Mouse (Mus musculus): ENCODE data around the gene Vmn1r14.
"Not testable (repeated sequence)": the region's sequence is repeated elsewhere in the genome, so short reads cannot be mapped to it uniquely, and the experiment has no call there.

Gene Vmn1r14

DNA sequence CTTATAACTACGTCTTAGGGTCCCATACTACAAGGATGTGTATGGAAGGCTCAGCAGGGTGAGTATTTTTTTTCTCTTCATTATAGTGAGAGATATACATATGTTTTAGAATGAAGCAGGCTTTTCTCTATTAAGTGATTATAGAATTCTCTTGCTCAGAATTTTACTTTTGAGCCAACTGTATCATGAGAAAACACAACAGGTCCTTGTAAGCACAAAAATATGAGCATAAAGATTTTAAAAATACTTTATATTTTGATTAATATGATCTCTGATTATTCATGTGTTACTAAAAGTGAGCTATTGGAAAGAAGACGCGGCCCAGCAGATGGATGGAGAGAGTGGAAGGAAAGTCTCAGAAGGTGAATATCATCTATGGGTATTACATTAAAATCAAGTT lies at the start of gene Vmn1r14:
Gene Vmn1r14 (plus strand): TSS at position 301 of the 400 bp plus-strand sequence.
- no peak for DNase-seq (ENCODE audit: low spot score)

DNA sequence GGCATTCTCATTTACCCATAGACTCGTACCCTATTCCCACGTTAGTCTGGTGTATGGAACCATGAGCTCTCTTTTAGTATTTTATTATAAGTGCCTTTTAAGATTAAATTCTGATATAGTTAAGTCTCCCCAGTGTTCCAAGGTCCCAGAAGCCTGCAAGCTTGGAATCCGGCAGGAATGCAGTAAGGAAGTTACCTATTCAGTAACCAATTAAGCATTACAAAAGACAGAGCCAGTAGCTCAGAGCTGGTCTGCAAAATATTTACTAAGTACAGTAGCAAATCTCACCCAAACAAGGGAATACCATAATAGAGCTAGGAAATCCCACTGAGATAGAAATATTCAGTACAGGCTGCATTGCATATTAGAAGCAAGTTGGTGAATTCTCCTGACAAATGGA lies 41.5 kb upstream of the Vmn1r14 start:
- DNase-seq (ENCODE audit: low spot score), result not testable (repeated sequence)

DNA sequence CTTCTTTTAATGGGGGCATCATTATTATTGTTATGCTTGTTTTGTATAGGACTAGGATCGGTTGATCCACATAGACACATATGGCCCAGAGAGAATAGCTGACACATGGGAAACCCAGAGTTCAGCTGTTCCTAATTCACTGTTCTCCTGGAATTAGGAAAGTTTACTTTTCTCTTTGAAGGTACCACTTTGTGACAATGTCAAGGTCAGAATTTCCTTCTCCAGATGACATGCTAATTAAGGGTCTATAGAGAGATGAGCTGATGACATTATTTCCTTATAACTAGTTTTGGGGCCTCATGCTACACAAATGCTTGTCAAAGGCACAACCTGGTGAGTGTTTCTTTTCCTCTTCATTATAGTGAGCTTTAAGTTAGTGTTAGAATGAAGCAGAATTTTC lies 28.5 kb upstream of the Vmn1r14 start, which contains the start of gene Vmn1r13:
Gene Vmn1r13 (plus strand): TSS at position 301 of the 400 bp plus-strand sequence.
- not testable (repeated sequence) for DNase-seq (ENCODE audit: low spot score)

DNA sequence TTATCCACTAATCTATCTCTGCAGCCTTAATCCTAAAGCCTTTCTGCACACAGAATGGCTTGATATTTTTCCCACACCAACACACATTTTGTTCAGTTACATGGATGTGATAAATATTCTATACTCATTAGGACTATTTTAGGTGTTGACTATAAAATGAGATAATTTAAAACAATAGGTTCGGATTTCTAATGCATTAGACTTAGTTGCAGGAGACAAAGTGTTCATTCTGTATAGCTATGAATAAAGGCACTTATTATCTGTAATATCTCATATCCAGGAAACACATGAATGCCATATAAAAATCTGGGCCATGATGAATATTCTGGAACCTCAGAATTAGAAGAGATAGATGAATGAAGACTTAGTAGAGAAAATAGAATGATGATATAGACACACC lies 26.2 kb downstream of the Vmn1r14 start, which contains the start of gene Vmn1r15:
Gene Vmn1r15 (plus strand): TSS at position 301 of the 400 bp plus-strand sequence.
- no peak for DNase-seq (ENCODE audit: low spot score)

DNA sequence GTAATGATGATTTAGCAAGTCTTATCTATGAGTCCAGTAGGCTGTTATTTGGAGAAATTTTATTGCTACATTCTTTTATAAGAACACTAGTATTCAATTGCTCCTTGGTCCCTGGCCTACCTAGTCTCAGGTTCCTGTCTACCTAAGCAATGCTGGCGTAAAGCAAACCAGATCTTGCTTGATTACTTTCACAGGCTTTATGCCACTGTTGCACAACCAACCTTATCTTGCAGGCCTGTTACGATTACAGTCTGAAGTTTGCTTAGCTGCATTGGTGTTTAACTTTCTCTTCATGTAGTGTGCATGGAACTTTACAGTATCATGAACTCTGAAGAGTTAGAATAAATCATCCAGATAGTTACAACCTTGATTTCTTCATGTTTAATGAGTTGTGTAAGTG lies 29.5 kb downstream of the Vmn1r14 start:
- no peak for DNase-seq (ENCODE audit: low spot score)

DNA sequence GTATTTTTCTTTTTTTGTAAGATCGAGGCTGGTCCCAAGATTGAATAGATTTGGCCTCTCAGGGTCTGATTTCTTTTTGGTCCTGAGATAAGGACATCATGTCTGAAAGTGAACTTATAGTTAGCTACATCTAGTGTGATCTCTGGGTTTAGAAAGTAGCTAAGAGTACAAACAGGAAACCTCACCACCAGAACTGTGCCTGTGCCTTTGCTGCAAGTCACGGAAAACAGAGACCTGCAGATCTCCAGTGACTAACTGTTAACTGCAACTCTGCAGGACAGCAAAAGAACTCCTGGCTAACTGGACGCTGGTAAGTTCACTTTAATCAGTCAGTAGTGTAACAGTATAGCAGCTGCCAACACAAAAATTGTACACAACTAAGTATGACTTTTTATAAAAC lies 40.4 kb downstream of the Vmn1r14 start:
- DNase-seq (ENCODE audit: low spot score), result no peak

DNA sequence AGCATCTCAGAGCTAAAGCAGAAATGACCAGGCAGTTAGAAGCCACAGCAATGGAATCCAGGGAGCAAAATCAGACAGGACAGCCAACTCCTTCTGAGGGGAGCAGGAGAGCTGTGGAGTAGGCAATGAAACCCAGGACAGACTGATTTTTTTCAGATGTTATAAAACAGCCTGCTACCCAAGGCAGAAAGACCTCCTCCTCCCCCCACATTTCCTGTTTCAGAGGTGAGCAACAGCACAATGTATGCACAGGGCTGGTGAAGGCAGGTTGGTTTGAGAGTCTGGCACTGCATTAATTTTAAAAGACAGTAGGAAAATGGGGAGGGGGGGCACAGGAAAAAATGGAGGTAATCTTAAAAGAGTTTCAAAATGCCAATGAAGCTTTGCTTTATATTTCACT lies 41.0 kb downstream of the Vmn1r14 start:
- no peak for DNase-seq (ENCODE audit: low spot score)

DNA sequence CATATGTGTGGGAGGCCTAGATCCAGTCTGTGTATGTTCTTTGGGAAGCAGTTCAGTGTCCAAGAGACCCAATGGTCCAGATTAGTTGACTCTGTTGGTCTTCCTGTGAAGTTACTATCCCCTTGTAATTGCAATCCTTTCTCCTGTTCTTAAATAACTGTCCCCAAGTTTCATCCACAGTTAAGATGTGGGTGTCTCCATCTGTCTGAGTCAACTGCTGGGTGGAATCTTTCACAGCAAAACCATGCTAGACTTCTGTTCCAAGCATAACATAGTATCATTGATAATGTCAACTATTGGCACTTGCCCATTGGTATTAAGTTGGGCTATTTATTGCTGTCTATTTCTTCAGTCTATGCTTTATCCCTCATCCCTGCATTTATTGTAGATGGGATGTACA lies 47.5 kb downstream of the Vmn1r14 start:
- DNase-seq (ENCODE audit: low spot score), result no peak

Data from adipocyte (in vitro differentiated cells).